Mouse (Mus musculus) stomach, embryonic 16.5 days (tissue): Measurements from ENCODE around the gene Cdan1. TPM values are rescaled to one million over a fixed set of nuclear protein-coding genes. Genes with fewer than 3 reads are reported as not detected.
"Not testable (repeated sequence)": the region's sequence is repeated elsewhere in the genome, so short reads cannot be mapped to it uniquely, and the experiment has no call there.

ENCODE experiments used
- ATAC-seq: fragments of 200-750 bp; cut with Nextera tagmentation; 2 replicates; pipeline ENCODE4 v1.8.0; 2017; ENCODE audit warnings: moderate number of reproducible peaks, moderate TSS enrichment; ENCODE audit not compliant: insufficient read depth, low FRiP score
- H3K27ac ChIP-seq: fragments of 300-500 bp; sonication (generic); 2 replicates; pipeline ENCODE4 v1.5.1; 2014; ENCODE audit warnings: low read length
- H3K27me3 ChIP-seq: fragments of 300-500 bp; sonication (generic); 2 replicates; pipeline ENCODE4 v1.6.1; 2014; ENCODE audit warnings: low read length, control low read depth, mixed read lengths; ENCODE audit not compliant: control insufficient read depth, insufficient read depth
- H3K36me3 ChIP-seq: fragments of 300-500 bp; sonication (generic); 2 replicates; pipeline ENCODE4 v1.6.1; 2014; ENCODE audit warnings: low read length; ENCODE audit not compliant: control insufficient read depth, insufficient read depth
- H3K4me1 ChIP-seq: fragments of 300-500 bp; sonication (generic); 2 replicates; pipeline ENCODE4 v1.6.1; 2014; ENCODE audit warnings: low read length, control low read depth, mixed read lengths; ENCODE audit not compliant: control insufficient read depth, insufficient read depth
- H3K4me2 ChIP-seq: fragments of 300-500 bp; sonication (generic); 2 replicates; pipeline ENCODE4 v1.6.1; 2014; ENCODE audit warnings: low read depth, low read length, mixed read lengths
- H3K4me3 ChIP-seq: fragments of 300-500 bp; sonication (generic); replicated peaks from 2 replicates; pipeline ENCODE4 v1.5.1; 2014; ENCODE audit warnings: mild to moderate bottlenecking, low read length
- H3K9ac ChIP-seq: fragments of 300-500 bp; sonication (generic); 2 replicates; pipeline ENCODE4 v1.6.1; 2014; ENCODE audit warnings: low read length
- H3K9me3 ChIP-seq: fragments of 300-500 bp; sonication (generic); replicated peaks from 2 replicates; pipeline ENCODE4 v1.6.1; 2016; ENCODE audit warnings: low read length, control low read depth; ENCODE audit not compliant: control insufficient read depth
- WGBS: fragments of 180-500 bp; shearing (Covaris S2); extraction: QIAGEN DNeasy Blood & Tissue Kit; methylation state at CpG from one replicate; pipeline ENCODE4 v1.1.7; 2014; 5-methylcytosine and 5-hydroxymethylcytosine counted together
- polyA plus RNA-seq: library from polyadenylated mRNA; unstranded; fragments of >200 nt; fragmentation: Nextera tagmentation; extraction: Ambion mirVana; gene quantifications from 2 replicates; pipeline ENCODE4 v1.2.1, GENCODE M21; 2015

Gene Cdan1
- polyA plus RNA-seq, 1 experiment from 2014 or later, result 5.2 TPM

GRCm38 (mm10) chr2:120710154-120710553 is 139.8 kb downstream of the Cdan1 start:
- H3K27me3 ChIP-seq, result no peaks in the 10 kb centered on the region
- 83% methylated on average over 3 of the region's 3 CpGs for WGBS

GRCm38 (mm10) chr2:120707041-120707440 is 142.9 kb downstream of the Cdan1 start:
- H3K27me3 ChIP-seq, result no peaks in the 10 kb centered on the region
- H3K9ac ChIP-seq, result no peak overlapping the region
- H3K36me3 ChIP-seq, result peaks cover under 1% of the 10 kb centered on the region; the same call in 1 of the 2 replicates
- ATAC-seq, result no peak
- no peak overlapping the region for H3K27ac ChIP-seq
- H3K4me3 ChIP-seq, result no peak overlapping the region
- H3K4me1 ChIP-seq, result no peaks in the 10 kb centered on the region
- H3K9me3 ChIP-seq, result no peaks in the 10 kb centered on the region
- H3K4me2 ChIP-seq, result no peak overlapping the region

More at GRCm38 (mm10) chr2:120710154-120710553, 139.8 kb downstream of the Cdan1 start:
- Histone ChIP-seq H3K4me1 (no peaks in the 10 kb centered on the region), H3K9ac (no peak overlapping the region), H3K27ac (no peak overlapping the region), H3K9me3 (no peaks in the 10 kb centered on the region), H3K36me3 (peaks cover 11% of the 10 kb centered on the region; the same call in 1 of the 2 replicates), H3K4me3 (no peak overlapping the region), H3K4me2 (no peak overlapping the region)
- ATAC-seq, result no peak

GRCm38 (mm10) chr2:120702675-120703074 is 147.3 kb downstream of the Cdan1 start:
- ATAC-seq, result no peak
- Histone ChIP-seq H3K4me1 (no peaks in the 10 kb centered on the region), H3K4me3 (no peak overlapping the region), H3K9me3 (no peaks in the 10 kb centered on the region), H3K9ac (no peak overlapping the region), H3K4me2 (no peak overlapping the region), H3K27me3 (no peaks in the 10 kb centered on the region), H3K27ac (no peak overlapping the region), H3K36me3 (no peaks in the 10 kb centered on the region; the same call in 1 of the 2 replicates)
- WGBS, result 69% methylated on average over 5 of the region's 5 CpGs

- Histone ChIP-seq H3K4me3 (no peak overlapping the region), H3K4me2 (no peak overlapping the region), H3K27ac (no peak overlapping the region), H3K9me3 (no peaks in the 10 kb centered on the region), H3K27me3 (no peaks in the 10 kb centered on the region), H3K9ac (no peak overlapping the region), H3K4me1 (no peaks in the 10 kb centered on the region), H3K36me3 (no peaks in the 10 kb centered on the region; the same call in 1 of the 2 replicates)
- 76% methylated on average over 3 of the region's 3 CpGs for WGBS
- ATAC-seq, result no peak
Observed at GRCm38 (mm10) chr2:120700379-120700885, 149.5 kb downstream of the Cdan1 start.

- Histone ChIP-seq H3K27ac (no peak overlapping the region), H3K4me2 (no peak overlapping the region), H3K9ac (no peak overlapping the region), H3K4me3 (no peak overlapping the region), H3K9me3 (no peaks in the 10 kb centered on the region), H3K4me1 (no peaks in the 10 kb centered on the region), H3K36me3 (no peaks in the 10 kb centered on the region; the same call in 1 of the 2 replicates), H3K27me3 (no peaks in the 10 kb centered on the region)
- no peak for ATAC-seq
- WGBS, result 83% methylated on average over 5 of the region's 5 CpGs
Observed at GRCm38 (mm10) chr2:120697767-120698166, 152.2 kb downstream of the Cdan1 start.

GRCm38 (mm10) chr2:120681151-120681550 is 168.8 kb downstream of the Cdan1 start:
- H3K9me3 ChIP-seq, H3K27ac ChIP-seq, H3K27me3 ChIP-seq, H3K9ac ChIP-seq, H3K4me1 ChIP-seq, H3K4me2 ChIP-seq, ATAC-seq, H3K36me3 ChIP-seq, H3K4me3 ChIP-seq: not testable (repeated sequence)
- WGBS, result 83% methylated on average over 7 of the region's 7 CpGs

- Histone ChIP-seq H3K4me1 (no peaks in the 10 kb centered on the region), H3K9ac (no peak overlapping the region)
- 55% methylated on average over 2 of the region's 2 CpGs for WGBS
Observed at GRCm38 (mm10) chr2:120670253-120670652, 179.7 kb downstream of the Cdan1 start.

GRCm38 (mm10) chr2:120667446-120667845 is 182.5 kb downstream of the Cdan1 start:
- H3K4me1 ChIP-seq, result peaks cover 5% of the 10 kb centered on the region; the same call in 1 of the 2 replicates
- H3K9ac ChIP-seq, result no peak overlapping the region
- WGBS, result 86% methylated on average over 2 of the region's 2 CpGs
- no peak overlapping the region for H3K4me2 ChIP-seq
- no peaks in the 10 kb centered on the region for H3K36me3 ChIP-seq
- H3K27ac ChIP-seq, result no peak overlapping the region
- H3K9me3 ChIP-seq, result no peaks in the 10 kb centered on the region
- H3K4me3 ChIP-seq, result no peak overlapping the region
- H3K27me3 ChIP-seq, result no peaks in the 10 kb centered on the region
- ATAC-seq, result no peak

More at GRCm38 (mm10) chr2:120670253-120670652, 179.7 kb downstream of the Cdan1 start:
- Histone ChIP-seq H3K27ac (no peak overlapping the region), H3K4me2 (no peak overlapping the region), H3K36me3 (no peaks in the 10 kb centered on the region), H3K4me3 (no peak overlapping the region), H3K9me3 (no peaks in the 10 kb centered on the region), H3K27me3 (no peaks in the 10 kb centered on the region)
- no peak for ATAC-seq
